Mouse (Mus musculus) fibroblast of lung, adult 2 months (primary cell): ENCODE data around the gene Hoxa2.

Source experiments
- DNase-seq: peaks from one replicate; pipeline ENCODE4 v3.0.0-alpha.2; 2011; ENCODE audit warnings: low read depth

The Hoxa2 gene

DNA sequence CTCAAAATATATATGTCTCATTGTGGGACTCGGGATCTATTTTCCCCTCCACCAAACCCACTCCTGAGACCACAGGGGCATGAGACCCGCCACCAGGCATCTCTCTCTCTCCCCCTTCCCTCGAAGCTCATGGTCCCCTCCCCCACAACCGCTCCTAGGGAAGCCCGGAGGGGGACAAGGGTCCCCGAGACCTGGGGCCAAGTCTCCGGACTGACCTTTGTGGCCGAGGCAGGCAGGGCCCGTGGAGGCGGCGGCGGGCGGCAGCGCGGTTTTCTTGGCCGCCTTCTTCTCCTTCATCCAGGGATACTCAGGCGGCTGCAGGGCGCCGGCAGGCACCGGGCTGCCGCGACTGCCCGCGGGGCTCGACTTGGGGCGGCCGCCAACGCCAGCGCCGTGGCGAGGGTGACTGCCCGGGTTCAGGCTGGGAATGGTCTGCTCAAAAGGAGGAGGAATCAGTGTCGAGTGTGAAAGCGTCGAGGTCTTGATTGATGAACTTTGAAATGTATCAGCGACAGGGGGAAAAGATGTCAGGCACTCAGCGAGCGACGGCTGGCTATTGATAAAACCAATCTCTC is 493 bp downstream of the Hoxa2 start:
- DNase-seq = peak; percentile 19

DNA sequence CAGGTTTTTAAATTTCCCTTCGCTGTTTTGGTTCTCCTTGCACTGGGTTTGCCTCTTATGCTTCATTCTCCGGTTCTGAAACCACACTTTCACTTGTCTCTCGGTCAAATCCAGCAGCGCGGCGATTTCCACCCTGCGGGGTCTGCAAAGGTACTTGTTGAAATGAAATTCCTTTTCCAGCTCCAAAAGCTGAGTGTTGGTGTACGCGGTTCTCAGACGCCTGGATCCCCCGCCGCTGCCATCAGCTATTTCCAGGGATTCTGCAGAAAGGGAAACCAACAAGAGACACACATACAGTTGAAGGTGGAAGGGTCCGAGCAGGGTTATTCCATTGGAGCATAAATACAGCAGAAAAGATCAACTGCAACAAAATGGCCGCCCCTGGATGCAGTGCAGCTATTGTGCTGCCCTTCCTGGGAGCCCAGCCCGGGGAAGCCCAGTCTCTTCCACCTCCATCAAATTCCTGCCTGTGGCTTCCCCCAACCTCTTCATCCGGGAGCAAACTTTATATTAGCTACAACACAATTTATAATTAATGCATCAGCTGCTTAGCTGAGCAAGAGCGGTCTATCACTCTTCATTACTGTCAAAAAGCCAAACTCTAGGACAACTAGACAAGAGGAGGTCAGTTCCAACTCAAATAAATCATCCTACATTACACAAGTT is 1.1 kb downstream of the Hoxa2 start:
- DNase-seq = peak; percentile 19

DNA sequence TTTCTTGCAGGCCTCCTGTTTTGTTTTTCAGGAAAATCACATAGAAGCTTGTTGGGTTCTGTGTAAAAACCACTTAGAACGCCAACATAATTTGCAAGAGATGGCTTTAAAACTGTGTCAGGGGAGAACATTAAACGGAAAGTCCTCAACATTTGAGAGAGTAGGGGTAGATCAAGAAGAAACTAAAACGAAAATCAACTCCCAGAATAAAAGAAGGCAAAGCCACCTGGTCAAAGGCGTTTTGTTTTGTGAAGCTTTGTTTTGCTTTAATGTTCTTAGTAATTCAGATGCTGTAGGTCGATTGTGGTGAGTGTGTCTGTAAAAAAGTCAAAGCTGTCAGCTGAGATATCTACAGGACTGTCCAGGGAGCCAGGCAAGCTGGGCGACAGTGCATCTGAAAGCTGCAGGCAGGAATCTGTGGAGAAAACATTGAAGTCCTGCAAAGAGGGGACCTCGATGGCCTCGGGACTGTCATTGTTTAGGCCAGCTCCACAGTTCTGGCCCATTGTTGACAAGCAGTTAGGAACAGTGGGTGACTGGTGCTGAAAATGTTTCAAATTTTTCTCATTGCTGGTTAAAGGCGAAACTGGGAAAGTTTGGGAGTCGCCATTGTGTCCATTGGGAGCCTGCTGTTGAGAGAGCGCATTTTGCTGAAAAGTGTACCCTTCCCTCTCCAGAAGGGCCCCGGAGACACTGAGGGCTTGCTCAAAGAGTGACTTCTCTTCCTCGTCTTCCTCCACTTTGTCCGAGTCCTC is 1.8 kb downstream of the Hoxa2 start:
- DNase-seq = peak; percentile 22

DNA sequence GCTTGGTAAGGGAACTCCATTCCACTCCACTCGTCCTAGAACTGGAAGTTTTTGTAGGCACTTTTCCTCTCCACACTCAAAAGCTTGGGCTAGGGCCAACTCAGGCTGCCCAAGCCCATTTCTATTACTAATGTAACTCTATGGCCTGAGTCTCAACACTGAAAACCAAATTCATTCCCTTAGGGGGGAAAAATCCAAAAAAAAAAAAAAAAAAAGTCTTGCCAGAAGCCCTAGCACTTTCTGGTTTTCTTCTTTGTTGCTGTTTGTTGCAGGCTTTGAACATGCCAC is 2.6 kb downstream of the Hoxa2 start:
- peak; percentile 46 for DNase-seq

DNA sequence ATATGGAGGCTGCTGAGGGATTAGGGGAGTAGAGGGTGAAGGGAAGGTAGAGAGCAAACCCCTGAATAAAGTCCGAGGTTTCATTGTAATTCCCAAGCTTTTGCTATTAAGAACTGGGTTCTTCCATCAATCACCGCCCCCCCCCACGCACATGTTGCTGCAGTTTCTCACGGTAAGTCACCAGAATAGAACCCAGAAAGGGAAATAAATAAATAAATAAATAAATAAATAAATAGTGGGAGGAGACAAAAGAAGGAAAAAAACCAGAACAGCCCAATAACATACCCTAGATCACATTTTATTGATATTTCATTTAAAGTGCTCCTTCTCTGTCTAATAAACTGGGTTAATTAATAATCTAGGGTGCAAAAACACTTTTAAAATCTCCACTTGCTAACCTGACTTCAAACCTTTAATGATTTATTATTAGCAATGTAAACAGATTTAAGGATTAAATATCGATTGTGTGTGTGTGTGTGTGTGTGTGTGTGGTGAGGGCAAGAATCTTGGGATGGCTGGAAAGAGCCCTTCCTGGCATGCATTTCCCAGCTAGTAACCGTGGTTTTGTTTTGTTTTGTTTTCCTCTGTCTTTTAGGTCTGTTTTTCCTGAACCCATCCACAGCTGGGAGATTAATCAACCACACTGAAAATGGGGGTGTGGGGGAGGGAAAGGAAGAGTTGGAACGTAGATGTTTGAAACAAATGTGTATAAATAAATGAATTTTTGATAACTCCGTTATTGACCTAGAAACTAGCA is 3.1 kb downstream of the Hoxa2 start:
- DNase-seq = peak; percentile 20

DNA sequence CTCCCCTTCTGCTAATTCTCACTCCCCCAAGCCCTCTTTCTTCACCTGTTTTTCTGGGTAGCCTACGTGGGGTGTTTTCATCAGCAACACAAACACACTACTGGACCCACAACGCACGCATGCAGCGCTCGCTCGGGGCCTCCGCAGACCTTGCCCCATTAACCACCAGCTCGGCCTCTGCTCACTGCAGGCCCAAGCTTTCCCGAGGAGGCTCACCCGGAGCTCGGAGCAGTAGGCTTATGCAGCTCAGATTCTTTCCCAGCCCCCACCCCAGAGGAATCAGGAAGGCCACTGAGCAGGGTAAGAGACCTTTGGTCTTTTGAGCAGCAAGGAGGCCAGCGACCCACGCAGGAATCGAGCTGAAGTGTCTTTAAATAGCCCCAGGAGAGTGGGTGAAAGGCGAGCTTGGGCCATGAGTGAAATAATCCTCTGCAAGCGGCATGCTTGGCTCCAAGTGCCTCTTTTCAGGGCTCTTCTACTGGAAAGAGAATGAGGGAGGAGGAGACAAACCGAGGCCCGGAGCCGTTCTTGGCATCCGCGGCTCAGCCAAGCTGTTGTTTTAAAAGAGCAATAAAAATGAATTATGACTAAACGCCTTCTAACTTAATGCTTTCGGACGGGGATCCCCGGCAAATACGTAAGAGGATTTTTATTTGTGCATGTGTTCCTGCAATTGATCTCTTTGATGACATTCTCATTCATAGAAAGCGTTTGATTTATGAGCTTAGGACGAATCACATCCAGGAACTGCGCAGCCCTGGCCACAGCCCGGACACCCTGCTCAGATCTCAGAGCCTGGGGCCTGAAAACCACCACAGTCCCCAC is 3.9 kb downstream of the Hoxa2 start:
- peak; percentile 41 for DNase-seq

DNA sequence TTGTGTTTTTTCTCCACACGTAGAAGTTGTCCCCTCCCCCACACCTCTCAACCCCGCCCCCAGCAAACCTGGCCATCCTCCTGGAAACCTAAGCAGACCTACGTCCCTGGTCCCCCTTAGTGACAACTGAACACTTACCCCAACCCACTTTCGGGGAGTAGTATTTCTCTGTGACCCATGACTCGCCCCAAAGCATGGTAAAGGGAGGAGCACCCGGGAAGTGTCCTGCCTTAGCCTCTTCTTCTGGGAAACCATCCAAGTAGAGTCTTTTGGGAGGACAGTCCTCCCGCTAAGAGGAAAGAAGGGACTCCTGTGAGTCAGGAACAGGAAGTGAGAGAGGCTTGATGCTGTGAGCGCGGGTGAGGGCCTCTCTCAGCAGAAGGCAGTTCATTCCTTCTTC is 4.7 kb downstream of the Hoxa2 start:
- no peak for DNase-seq

DNA sequence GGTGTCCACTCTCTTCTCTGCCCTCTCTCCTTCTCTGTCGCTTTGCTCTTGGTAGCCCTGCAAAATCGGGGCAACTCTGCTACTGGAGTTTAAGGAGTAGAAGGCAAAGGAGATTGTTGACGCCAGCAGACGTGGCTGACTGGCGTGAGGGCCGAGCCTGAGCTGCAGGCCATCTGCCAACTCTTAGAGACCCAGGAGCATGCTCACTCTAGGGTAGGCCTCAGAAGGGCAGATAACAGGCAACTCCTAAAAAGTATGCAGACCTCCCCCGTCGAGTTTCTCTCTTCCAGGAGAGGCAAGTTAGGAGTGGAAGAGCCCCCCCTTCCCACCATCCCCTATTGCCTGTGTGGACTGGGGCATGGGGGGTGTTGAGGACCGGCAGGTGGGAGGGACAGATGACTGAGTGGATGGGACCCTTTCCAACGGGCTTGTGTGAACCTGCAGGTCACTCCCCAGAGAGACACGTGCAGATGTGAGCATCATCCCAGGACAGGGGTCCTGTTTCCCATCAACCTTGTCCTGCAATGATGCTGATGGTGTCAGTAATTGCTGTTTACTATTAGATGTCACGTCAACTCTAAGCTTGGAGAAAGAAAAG is 5.4 kb downstream of the Hoxa2 start:
- DNase-seq = peak; percentile 48

DNA sequence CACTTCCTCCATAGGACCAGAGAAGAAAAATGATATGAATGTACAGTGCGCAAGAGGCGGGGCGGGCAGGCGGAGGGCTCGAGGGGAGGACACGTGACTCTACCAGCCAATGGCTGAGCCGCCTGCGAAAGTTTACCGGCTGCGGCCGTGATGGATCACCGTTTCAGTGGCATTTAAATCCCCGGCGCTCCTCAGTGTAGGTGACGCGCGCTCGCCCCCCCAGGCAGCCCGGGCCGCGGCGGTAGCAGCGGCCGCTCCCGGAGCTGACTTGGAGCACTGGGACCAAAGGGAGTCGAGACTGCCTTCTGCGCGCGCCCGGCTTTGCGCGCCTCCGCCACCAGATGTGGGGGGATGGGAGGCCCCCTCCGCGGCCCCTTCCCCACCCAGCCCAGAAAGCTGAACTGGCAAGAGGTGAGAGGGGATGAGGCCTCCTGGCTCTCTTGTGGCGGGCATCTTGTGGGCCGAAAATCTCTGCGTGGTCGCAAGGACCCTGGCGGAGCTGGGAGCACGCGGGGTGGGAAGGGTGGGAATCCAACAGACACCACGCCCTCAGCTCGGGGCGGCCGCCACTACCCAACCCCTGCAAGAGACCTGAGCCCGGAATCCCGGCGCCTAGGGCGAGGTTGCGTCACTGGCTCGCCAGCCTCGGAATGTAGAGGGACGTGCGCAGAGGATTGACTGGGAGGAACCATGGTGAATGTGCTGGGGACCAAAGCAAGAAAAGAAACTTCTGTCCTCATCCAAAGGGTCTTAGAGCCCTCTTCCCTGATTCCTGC is 6.2 kb downstream of the Hoxa2 start, which contains the start of gene Hoxa1:
Hoxa1 (minus strand) TSS at position 42 of the 776 bp plus-strand sequence.
- DNase-seq = peak; percentile 69

DNA sequence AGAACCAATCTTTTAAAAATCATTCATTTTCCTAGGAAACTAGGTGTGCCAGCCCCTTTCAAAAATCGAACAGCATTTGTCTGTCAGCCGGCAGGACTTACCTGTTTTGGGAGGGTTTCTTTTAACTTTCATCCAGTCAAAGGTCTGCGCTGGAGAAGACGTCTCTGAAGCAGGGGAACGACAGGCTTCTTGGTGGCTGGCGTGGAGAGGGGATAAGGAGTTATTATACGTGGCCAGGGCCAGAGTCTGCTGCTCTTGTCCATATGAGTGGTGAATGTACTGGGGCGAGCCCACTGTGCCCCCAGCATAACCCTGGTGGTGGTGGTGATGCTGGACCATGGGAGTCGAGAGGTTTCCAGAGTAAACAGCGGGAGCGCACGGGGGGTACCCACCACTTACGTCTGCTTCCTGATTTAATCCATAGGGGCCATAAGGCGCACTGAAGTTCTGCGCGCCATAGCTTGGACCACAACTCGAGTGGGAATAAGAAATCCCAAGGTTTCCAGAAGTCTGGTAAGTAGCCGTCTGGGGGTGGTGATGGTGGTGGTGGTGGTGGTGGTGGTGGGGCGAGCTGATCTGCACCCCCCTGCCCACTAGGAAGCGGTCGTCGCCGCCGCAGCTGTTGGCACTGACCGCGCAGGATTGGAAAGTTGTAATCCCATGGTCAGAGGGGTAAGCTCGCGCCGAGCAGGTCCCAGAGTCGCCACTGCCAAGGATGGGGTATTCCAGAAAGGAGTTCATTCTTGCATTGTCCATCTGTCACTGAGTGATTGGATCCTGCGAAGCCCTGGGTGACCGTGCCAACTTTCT is 7.0 kb downstream of the Hoxa2 start:
- DNase-seq = no peak

DNA sequence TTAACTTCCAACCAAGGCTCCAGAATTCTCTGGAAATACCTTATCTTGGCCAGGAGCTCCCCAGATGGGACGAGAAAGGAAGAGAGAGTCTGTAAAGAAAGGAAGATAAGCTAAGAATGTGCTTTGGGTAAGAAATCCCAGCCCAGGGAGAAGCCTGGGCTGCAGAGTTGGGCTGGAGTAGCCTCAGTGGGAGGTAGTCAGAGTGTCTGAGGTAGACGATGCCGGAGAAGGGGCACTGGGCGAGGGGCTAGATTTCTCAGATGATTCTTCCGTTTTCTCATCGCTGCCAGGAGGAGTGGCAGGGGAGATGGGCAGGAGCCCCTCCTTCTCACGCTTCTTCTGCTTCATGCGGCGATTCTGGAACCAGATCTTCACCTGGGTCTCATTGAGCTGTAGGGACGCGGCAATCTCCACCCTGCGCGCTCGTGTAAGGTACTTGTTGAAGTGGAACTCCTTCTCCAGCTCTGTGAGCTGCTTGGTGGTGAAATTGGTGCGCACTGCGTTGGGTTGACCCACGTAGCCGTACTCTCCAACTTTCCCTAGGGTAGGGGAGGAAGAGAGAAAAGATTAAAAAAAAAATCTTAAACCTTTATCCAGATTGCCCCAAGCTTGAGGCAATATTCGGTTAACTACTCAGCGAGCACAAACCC is 8.0 kb downstream of the Hoxa2 start:
- no peak for DNase-seq

DNA sequence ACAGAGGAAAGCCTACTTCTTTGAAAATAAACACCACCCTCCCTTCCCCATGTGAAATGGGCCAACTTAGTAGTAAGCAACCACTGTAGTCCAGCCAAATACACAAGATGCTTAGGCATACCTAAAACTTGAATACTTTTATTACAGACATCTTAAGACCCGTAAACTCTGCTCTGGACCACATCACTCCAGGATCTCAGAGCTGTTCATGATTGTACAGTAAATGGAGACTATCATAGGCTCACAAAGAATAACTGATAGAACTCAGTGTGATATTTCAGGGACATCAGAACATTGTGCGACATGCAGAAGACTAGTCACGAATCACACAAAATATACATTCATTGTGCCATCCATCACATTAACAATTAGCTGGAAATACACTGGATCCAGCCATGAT is 9.2 kb downstream of the Hoxa2 start:
- DNase-seq = no peak

DNA sequence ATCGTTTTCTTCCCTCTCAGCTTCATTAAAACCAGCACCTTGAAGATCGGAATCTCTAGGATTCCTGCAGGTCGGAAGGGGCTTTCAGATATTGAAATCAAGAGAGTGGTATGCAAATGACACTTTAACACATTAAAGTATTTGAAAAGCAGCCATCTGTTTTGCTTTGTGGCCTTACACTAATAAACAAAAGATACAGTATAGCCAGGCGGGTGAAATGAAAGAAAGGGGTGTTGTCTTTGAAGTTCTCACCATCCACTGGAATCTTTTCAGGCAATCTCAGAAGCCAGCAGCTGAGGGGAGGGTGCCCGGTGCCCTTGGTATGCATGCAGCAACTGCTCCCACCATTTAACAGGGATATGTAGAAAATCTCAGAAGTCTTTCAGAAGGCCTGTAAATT is 10.6 kb downstream of the Hoxa2 start:
- DNase-seq = no peak

DNA sequence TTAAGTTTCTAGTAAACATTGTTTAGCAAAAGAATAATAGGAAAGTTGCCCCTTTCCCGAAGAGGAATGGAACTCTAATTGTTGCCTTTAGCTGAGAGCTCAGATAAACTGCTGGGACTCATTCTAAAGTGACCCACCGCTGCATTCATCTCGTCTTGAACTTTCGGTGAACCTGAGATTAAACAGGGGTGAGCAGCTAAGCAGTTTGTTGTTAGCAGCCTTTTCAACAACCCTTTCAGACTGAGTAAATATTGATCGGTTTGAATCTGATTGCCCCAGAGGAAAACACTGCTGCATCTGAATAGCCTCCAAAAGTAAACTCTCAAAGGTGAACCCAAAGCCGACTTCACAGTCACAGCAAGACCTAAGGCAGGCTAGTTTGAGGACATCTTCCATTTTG is 11.4 kb downstream of the Hoxa2 start:
- no peak for DNase-seq

DNA sequence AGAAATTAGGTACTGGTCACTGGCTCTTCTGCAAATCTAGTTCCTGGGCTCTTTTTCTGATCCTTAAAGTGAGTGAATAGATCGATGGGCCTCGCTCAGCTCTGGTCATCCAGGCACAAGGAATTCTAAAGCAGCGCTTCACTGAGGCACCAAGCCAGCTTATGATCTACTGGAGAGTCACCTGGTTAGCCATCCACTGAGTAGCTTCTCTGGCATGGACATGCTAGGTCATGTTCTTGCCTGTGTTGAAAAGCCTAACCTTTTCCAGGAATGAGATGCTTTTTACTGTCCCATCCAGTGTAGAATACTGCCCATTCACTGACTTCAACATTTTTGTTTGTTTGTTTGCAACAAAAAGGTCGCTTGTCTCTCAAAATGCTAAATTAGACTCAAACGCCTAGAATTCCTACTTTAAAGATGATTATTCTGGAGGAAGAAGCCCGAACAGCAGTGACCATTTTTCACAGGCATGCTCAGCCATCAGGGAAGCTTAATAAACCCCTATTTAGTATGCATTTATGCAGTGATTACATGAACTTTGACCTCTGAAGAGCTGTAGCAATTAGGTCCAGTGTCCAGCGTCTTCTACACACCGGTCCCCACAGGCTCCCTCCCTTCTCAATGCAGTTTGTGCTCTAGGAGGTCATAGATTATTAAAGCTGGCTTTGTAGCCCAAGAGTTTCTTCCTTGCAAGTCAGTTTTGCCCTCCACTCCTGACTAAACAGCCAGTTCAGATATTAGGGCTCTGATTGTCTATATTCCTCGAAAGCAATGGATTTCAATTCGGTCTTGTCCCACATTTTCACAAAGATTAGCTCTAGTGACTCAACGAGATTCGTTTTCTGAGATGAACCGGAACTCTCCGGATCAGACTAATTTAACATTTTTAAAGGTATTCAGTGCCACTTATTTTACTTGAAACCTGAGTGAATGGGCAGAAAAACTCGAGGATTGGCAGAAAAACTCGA is 12.1 kb downstream of the Hoxa2 start:
- no peak for DNase-seq

DNA sequence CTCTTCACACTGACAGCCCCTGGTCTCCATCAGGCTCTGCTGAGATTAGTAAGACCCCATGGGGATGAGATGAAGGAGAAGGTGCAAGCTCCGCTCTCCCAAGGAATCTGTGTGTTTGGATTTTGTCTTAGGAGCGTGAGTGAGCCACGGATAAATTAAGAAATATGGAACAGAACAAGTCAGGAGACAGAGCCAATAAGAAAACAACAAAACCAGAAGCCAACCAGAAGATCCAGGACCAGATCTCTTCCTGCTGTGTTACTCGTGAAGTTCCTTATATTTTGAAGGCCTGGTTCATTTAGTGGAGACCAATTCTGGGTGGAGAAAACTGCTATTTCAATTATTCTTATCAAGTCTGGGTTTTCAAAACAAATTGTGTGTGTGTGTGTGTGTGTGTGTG is 13.1 kb downstream of the Hoxa2 start:
- no peak for DNase-seq

DNA sequence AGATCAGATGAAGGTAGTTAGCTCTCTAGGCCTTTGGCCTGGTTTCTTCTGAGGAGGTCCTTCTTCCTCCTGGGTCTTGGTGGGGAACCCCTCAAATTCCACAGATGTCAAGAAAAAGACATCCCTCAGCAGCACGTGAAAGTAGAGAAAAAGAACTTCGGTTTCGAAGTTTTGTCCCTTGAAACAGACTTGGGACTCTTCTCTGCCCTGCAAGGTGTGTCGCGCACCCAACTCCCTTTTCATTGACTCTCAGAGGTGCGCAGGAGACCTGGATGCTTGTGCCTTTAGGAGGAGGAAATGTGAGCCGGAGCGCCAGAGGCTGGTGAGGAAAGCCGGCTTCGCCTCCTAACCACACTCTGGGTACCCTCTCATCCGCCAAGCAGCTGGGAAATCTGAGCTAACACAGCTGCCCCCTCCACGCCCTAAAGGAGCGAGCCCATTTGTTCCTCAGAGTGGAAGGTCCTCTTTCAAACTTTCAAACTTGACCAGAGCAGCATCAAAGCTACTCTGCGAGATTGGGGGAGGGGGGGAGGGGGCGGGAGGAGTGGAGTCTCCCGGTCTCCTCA is 14.1 kb downstream of the Hoxa2 start:
- no peak for DNase-seq

DNA sequence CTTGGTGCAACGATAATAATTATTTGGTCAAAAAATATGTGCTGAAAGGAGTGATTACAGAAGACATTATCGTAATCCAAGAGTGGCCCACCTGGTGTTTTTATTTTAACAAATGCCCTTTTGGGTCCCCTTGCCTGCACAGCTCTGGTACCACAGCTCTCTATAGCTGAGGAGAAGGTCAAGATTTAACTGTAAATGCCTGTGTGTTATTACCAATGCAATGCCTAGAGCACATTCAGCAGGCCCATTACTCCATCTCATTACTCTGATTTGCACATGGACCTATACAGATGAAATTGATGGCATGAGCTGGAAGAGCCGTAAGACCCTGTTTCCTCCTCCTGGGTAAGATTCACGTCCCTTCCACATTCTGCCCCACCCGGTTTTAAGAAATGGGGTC is 25.5 kb downstream of the Hoxa2 start:
- DNase-seq = no peak
